Mouse (Mus musculus) intestine, embryonic 16.5 days (tissue): ENCODE measurements around the gene Ap2a1. TPM values are rescaled to one million over a fixed set of nuclear protein-coding genes. Genes with fewer than 3 reads are reported as not detected.
A peak's percentile ranks its signal among the peaks of the same experiment; 100 is the strongest.
"Not testable (repeated sequence)": the region's sequence is repeated elsewhere in the genome, so short reads cannot be mapped to it uniquely, and the experiment has no call there.

ENCODE experiments used
- ATAC-seq: fragments of 200-750 bp; cut with Nextera tagmentation; 2 replicates; pipeline ENCODE4 v1.8.0; 2017; ENCODE audit warnings: moderate TSS enrichment, moderate library complexity
- H3K27ac ChIP-seq: fragments of 300-500 bp; sonication (generic); 2 replicates; pipeline ENCODE4 v1.5.1; 2014; ENCODE audit warnings: mild to moderate bottlenecking, low read length
- H3K27me3 ChIP-seq: fragments of 300-500 bp; sonication (generic); replicated peaks from 2 replicates; pipeline ENCODE4 v1.6.1; 2014; ENCODE audit warnings: low read length, control low read depth, mixed read lengths; ENCODE audit not compliant: control insufficient read depth, insufficient read depth
- H3K36me3 ChIP-seq: fragments of 300-500 bp; sonication (generic); 2 replicates; pipeline ENCODE4 v1.6.1; 2014; ENCODE audit warnings: low read length, control low read depth; ENCODE audit not compliant: control insufficient read depth, insufficient read depth
- H3K4me1 ChIP-seq: fragments of 300-500 bp; sonication (generic); 2 replicates; pipeline ENCODE4 v1.6.1; 2014; ENCODE audit warnings: low read length, control low read depth, mixed read lengths; ENCODE audit not compliant: control insufficient read depth, insufficient read depth
- H3K4me2 ChIP-seq: fragments of 300-500 bp; sonication (generic); 2 replicates; pipeline ENCODE4 v1.6.1; 2014; ENCODE audit warnings: low read depth, low read length, control low read depth
- H3K4me3 ChIP-seq: fragments of 300-500 bp; sonication (generic); 2 replicates; pipeline ENCODE4 v1.5.1; 2014; ENCODE audit warnings: mild to moderate bottlenecking, low read length
- H3K9ac ChIP-seq: fragments of 300-500 bp; sonication (generic); 2 replicates; pipeline ENCODE4 v1.6.1; 2014; ENCODE audit warnings: low read depth, low read length
- H3K9me3 ChIP-seq: fragments of 300-500 bp; sonication (generic); 2 replicates; pipeline ENCODE4 v1.6.1; 2016; ENCODE audit warnings: low read length, control low read depth; ENCODE audit not compliant: control insufficient read depth
- WGBS: fragments of 180-500 bp; shearing (Covaris S2); extraction: QIAGEN DNeasy Blood & Tissue Kit; methylation state at CpG from one replicate; pipeline ENCODE4 v1.1.7; 2014; 5-methylcytosine and 5-hydroxymethylcytosine counted together
- polyA plus RNA-seq: library from polyadenylated mRNA; unstranded; fragments of >200 nt; fragmentation: Nextera tagmentation; extraction: Ambion mirVana; gene quantifications from 2 replicates; pipeline ENCODE4 v1.2.1, GENCODE M21; 2015

Gene Ap2a1
- polyA plus RNA-seq, 1 experiment from 2014 or later = 56.8 TPM

- H3K4me3 ChIP-seq, H3K4me2 ChIP-seq, H3K27me3 ChIP-seq, H3K36me3 ChIP-seq, ATAC-seq, H3K9ac ChIP-seq, H3K9me3 ChIP-seq, H3K27ac ChIP-seq: not testable (repeated sequence)
- H3K4me1 ChIP-seq = peaks cover 22% of the 10 kb centered on the region
- WGBS = 88% methylated on average over 2 of the region's 2 CpGs
Measured at GRCm38 (mm10) chr7:44871774-44872173, 57.5 kb downstream of the Ap2a1 start.

DNA sequence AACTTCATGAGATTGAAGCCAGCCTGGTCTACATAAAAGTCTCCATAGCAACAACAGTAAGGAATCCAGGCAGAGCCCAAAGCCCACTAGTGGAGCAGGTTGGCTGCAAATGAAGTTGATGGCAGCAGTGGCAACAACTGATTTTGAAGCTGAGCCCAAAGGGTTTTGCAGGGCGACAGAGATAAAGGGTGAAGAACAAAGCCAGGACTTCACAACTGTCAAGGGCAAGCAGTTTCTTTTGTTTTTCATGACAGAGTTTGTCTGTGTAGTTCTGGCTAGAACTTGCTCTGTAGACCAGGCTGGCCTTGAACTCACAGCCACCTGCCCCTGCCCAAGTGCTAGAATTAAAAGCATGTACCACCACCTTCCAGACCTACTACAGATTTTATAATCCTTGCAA lies 58.1 kb downstream of the Ap2a1 start:
- H3K4me1 ChIP-seq = peaks cover 28% of the 10 kb centered on the region
- 66% methylated on average over 1 of the region's 1 CpGs for WGBS
- H3K4me2 ChIP-seq = no peak overlapping the region
- H3K9ac ChIP-seq = no peak overlapping the region
- H3K27me3 ChIP-seq = no peaks in the 10 kb centered on the region
- no peak overlapping the region for H3K4me3 ChIP-seq
- no peak for ATAC-seq
- H3K9me3 ChIP-seq = no peaks in the 10 kb centered on the region
- H3K36me3 ChIP-seq = no peaks in the 10 kb centered on the region
- no peak overlapping the region for H3K27ac ChIP-seq

- peaks cover 33% of the 10 kb centered on the region for H3K4me1 ChIP-seq
- no peaks in the 10 kb centered on the region for H3K9me3 ChIP-seq
- peak overlapping the region; percentile 85 for H3K4me2 ChIP-seq
- H3K9ac ChIP-seq = peak overlapping the region; percentile 100
- 78% methylated on average over 6 of the region's 6 CpGs for WGBS
- no peak for ATAC-seq
- H3K36me3 ChIP-seq = no peaks in the 10 kb centered on the region
- peak overlapping the region; percentile 100; the same call in 1 of the 2 replicates for H3K27ac ChIP-seq
- no peaks in the 10 kb centered on the region for H3K27me3 ChIP-seq
- peak overlapping the region; percentile 92 for H3K4me3 ChIP-seq
Measured at GRCm38 (mm10) chr7:44870614-44871013, 58.7 kb downstream of the Ap2a1 start.

GRCm38 (mm10) chr7:44869697-44870528 lies 59.4 kb downstream of the Ap2a1 start, which contains the start of gene Ptov1:
TSS of gene Ptov1 (minus strand) at chr7:44869788.
- Histone ChIP-seq H3K9me3 (no peaks in the 10 kb centered on the region), H3K4me3 (peak within 1 kb of the TSS; percentile 92), H3K27me3 (no peaks in the 10 kb centered on the region), H3K4me1 (peaks cover 40% of the 10 kb centered on the region), H3K4me2 (peak within 1 kb of the TSS; percentile 85), H3K9ac (peak within 1 kb of the TSS; percentile 100), H3K36me3 (peaks cover 4% of the 10 kb centered on the region; the same call in 1 of the 2 replicates), H3K27ac (peak within 1 kb of the TSS; percentile 100)
- ATAC-seq = peak; percentile 89
- 3% methylated on average over 29 of the region's 29 CpGs for WGBS

DNA sequence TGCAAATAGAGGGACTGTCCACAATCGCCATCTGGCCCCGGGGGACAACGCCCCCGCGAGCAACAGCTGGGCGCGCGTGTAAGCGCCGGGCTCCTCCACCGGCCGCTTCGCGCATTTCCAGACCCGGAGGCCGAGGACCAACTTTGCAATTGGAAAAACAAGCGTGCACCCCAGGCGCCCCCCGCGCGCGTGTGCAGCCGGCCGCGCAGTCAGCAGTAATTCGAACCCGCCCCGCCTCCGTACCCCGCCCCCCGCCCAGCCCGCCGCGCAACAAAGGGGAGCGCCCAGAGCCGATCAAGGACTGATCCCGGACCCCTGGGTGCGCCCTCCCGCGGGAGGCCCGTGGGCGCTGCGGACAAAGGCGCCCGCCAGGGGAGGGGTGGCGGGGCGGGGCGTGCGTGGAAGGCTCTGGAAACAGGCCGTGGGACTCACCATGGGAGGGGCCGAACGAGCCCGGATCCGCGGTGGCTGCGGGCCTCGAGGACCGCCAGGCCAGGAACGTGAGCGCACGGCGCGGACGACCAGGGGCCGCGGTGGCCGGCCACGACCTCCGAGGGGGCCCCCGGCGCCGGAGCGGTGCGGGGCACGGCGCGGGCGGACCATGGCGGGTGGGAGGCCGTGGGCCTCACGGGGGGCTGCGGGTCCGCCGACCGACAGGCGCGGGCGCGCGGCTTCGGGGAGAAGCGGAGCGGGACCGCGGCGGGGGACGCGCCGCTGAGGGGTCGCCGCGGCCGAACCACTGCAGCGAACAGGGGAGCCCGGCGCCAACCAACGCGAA lies 60.2 kb downstream of the Ap2a1 start:
- under 1% methylated on average over 96 of the region's 108 CpGs for WGBS
- no peaks in the 10 kb centered on the region for H3K27me3 ChIP-seq
- H3K27ac ChIP-seq = peak overlapping the region; percentile 100
- H3K4me2 ChIP-seq = peak overlapping the region; percentile 85
- peaks cover 42% of the 10 kb centered on the region for H3K4me1 ChIP-seq
- H3K36me3 ChIP-seq = peaks cover 8% of the 10 kb centered on the region; the same call in 1 of the 2 replicates
- no peaks in the 10 kb centered on the region for H3K9me3 ChIP-seq
- ATAC-seq = peak; percentile 60
- peak overlapping the region; percentile 100 for H3K9ac ChIP-seq
- H3K4me3 ChIP-seq = peak overlapping the region; percentile 92

GRCm38 (mm10) chr7:44868465-44868864 lies 60.8 kb downstream of the Ap2a1 start:
- no peaks in the 10 kb centered on the region for H3K27me3 ChIP-seq
- no peaks in the 10 kb centered on the region for H3K9me3 ChIP-seq
- H3K4me2 ChIP-seq = peak overlapping the region; percentile 85
- peak overlapping the region; percentile 92 for H3K4me3 ChIP-seq
- H3K27ac ChIP-seq = peak overlapping the region; percentile 100
- ATAC-seq = peak; percentile 12; the same call in 1 of the 2 replicates
- peak overlapping the region; percentile 100 for H3K9ac ChIP-seq
- H3K4me1 ChIP-seq = peaks cover 42% of the 10 kb centered on the region
- H3K36me3 ChIP-seq = peaks cover 15% of the 10 kb centered on the region
- WGBS = 3% methylated on average over 16 of the region's 16 CpGs

DNA sequence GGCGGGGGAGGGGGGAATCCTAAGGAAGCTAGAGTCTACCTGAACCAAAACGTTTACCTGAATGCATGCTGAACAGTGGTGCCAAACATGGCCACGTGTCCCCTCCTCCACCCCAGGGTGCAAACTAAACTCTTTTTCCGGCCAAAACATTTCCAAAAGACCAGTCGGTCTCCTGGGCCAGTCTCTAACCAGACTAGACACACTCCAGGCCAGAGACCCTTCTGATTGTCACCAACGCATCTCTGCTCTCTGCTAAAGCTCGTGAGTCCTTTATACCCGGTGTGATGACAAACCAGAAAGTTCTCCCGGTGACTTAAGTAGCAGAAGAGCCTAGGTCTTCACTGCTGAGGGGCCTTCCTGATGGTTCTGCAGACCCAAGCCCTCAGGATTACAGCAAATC lies 61.5 kb downstream of the Ap2a1 start:
- Histone ChIP-seq H3K27ac (peak overlapping the region; percentile 100; the same call in 1 of the 2 replicates), H3K9ac (peak overlapping the region; percentile 100), H3K9me3 (no peaks in the 10 kb centered on the region), H3K4me3 (peak overlapping the region; percentile 92), H3K36me3 (peaks cover 15% of the 10 kb centered on the region), H3K4me2 (peak overlapping the region; percentile 85), H3K27me3 (no peaks in the 10 kb centered on the region), H3K4me1 (peaks cover 42% of the 10 kb centered on the region)
- no peak for ATAC-seq
- 40% methylated on average over 9 of the region's 9 CpGs for WGBS

DNA sequence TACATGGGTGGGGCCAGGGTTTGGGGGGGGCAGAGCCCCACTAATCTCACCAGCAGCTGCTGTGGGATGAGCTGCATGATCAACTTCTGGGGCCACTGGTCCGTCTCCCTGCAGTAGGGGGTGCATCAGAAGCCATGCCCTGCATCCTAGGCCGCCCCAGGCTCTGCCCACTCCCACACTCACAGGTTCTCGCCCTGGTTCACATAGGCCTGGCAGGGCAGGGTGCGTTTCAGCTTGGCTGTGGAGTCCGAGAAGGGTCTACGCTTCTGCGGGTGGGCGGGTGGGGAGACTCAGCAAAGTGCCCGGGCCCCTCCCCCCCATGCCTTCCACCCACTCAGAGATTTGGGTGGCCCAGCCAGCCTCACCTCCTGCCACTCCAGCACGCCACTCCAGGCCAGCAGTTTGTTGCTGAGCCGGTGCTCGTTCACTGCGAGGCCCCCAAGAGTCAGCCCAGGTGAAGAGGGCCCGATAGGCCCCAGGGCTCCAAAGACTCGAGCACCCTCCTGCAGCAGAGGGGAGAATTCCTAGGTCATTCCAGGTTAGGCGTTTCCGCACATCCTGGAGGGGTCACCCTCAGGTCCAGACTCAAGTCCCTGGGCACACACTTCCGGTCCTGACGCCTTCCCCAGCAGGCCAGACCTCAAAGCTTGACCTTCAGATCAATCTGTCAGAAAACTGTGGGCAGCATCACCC lies 62.1 kb downstream of the Ap2a1 start:
- no peak for ATAC-seq
- WGBS = 62% methylated on average over 19 of the region's 19 CpGs
- Histone ChIP-seq H3K4me2 (peak overlapping the region; percentile 85), H3K36me3 (peaks cover 21% of the 10 kb centered on the region), H3K27me3 (no peaks in the 10 kb centered on the region), H3K4me3 (peak overlapping the region; percentile 92), H3K9me3 (no peaks in the 10 kb centered on the region), H3K4me1 (peaks cover 42% of the 10 kb centered on the region), H3K27ac (peak overlapping the region; percentile 79), H3K9ac (peak overlapping the region; percentile 100)
